Mouse (Mus musculus) spleen, adult 2 months (tissue): ENCODE results near the gene Foxl1.

ENCODE experiments used
- CTCF ChIP-seq: fragments of 200-500 bp; IDR thresholded peaks from 2 replicates; pipeline ENCODE4 v1.5.1; 2011; ENCODE audit warnings: mild to moderate bottlenecking, inconsistent platforms; ENCODE audit not compliant: insufficient read depth, insufficient read length, insufficient replicate concordance; ENCODE audit errors: extremely low read depth
- POLR2A ChIP-seq: fragments of 200-500 bp; IDR thresholded peaks from 2 replicates; pipeline ENCODE4 v1.6.1; 2011; ENCODE audit warnings: low read depth, low read length, inconsistent platforms

- TF ChIP-seq CTCF (no peak), POLR2A (no peak)
Observed at GRCm38 (mm10) chr8:121127756-121128375, at the start of gene Foxl1.
